Mouse (Mus musculus): ENCODE results near the gene Vangl1.
"Not testable (repeated sequence)": the region's sequence is repeated elsewhere in the genome, so short reads cannot be mapped to it uniquely, and the experiment has no call there.

Vangl1 gene

GRCm38 (mm10) chr3:102203781-102204721, at the start of gene Vangl1:
Gene Vangl1, minus strand, starts transcription at chr3:102204693.
- in situ Hi-C loops (cut with MseI, MboI) = no loop called here

DNA sequence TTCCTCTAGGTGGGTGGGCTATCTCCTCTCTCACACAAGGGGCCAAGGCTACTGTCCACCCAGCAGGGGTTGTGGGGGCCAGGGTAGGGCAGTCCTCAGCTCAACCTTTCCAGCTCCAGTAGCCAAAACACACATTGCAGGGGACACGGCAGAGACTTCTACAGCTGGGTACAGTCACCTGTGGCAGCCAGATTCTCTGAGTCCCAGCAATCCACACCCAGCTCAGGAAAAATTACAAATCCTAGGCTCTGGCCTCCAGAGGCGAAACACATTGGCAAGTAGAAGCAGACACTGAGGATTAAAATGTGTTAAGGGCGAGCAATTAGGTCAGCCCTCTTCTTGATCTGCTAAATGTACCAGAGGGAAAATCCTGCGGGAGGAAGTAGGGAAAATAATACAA, 49.1 kb upstream of the Vangl1 start:
- in situ Hi-C loops (cut with MseI, MboI) = loop anchor here in 1 of 2 experiments (10.0 kb wide), 1 partner anchor 431 kb away; no protein-coding TSS in a partner anchor

- in situ Hi-C loops (cut with MseI, MboI) = loop anchor here in 1 of 2 experiments (10.0 kb wide), 1 partner anchor 432 kb away; no protein-coding TSS in a partner anchor
Measured at GRCm38 (mm10) chr3:102252927-102253326, 48.4 kb upstream of the Vangl1 start.

- in situ Hi-C loops (cut with MseI, MboI) = loop anchor here in 1 of 2 experiments (10.0 kb wide), 1 partner anchor 434 kb away; no protein-coding TSS in a partner anchor
Measured at GRCm38 (mm10) chr3:102250873-102251272, 46.4 kb upstream of the Vangl1 start.

DNA sequence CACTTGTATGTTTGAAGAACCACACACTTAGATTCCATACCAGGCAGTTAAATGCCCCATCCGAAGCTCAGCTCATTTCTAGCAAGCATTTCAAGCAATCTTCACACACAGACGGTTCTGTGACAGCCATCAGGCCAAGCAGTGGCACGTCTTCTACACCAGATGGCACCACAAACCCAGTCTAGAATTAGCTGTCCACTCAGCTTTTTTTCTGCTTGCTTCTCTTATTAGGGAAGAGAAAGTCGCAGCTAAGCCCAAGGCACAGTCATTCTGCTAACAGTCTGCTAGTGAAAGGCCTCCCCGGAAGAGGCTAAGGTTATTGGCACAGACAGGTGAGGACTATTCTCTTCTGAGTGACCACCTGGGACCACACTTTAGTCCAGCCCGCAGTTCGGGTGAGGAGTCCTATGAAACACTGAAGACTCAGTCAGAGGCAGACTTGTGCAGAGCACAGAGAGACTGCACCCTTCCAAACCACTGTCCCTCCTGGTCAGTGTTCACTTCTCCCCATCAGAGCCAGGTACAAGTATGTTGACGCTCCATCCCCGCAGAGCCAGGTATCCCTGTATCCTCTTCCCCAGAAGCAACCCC, 45.0 kb upstream of the Vangl1 start:
- in situ Hi-C loops (cut with MseI, MboI) = loop anchor here (10.0 kb wide), 2 partner anchors 165 to 445 kb away; partner anchors contain the start of gene Casq2 (in 2 of the 2)

DNA sequence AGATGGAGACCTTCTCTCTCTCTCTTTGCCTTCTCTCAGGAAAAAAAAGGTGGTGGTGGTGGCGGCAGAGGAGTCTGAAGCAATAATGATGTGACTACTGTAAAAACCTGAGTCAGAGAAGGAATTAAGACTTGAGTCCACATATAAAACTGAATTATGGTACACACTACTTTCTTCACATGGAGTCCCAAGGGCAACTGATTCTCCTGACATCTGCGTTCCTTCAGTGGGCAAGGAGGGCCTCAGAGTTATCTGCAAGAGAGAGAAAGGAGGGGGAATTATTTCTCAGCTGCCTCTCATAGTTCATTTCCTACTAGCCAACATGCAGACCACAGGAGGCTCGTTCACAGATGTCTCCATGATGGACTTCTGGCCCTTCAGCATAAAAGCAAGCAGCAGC, 40.1 kb upstream of the Vangl1 start:
- in situ Hi-C loops (cut with MseI, MboI) = loop anchor here (10.0 kb wide), 2 partner anchors 160 to 450 kb away; partner anchors contain the start of gene Casq2 (in 2 of the 2)

GRCm38 (mm10) chr3:102242854-102243253, 38.4 kb upstream of the Vangl1 start:
- in situ Hi-C loops (cut with MseI, MboI) = loop anchor here (10.0 kb wide), 2 partner anchors 158 to 452 kb away; partner anchors contain the start of gene Casq2 (in 2 of the 2)

DNA sequence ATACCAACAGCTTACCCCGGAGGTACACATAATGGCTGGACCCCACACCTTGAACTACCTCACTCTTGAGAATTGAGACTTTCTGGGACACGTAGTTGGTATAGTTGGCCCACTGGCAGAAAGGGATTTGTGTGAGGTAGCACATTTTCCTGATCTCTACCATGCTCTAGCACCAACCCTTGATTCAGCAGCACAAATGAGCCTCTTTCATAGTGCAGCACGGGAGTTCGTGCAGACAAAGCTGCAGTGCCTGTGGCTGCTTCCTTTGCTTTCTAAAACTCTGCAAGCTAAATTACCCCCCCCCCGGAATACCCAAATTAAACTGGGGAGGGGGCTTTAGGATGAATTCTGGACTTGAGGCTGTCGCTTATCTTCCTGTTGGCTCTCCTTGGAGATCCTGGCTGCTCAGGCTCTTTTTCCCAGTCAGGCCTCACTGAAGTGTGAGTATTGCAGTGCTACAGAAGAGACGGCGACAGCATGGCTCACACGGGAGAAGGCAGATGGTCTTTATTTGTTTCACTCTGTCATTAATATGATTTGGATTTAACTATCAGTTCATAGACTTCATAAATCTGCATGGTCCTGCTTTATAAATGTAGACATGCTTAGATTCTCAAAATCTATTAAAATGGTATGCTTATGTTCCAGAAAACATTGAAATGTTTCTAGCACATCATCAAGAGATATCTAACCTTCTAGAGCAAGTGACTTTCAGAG, 27.1 kb upstream of the Vangl1 start:
- in situ Hi-C loops (cut with MseI, MboI) = no loop called here

DNA sequence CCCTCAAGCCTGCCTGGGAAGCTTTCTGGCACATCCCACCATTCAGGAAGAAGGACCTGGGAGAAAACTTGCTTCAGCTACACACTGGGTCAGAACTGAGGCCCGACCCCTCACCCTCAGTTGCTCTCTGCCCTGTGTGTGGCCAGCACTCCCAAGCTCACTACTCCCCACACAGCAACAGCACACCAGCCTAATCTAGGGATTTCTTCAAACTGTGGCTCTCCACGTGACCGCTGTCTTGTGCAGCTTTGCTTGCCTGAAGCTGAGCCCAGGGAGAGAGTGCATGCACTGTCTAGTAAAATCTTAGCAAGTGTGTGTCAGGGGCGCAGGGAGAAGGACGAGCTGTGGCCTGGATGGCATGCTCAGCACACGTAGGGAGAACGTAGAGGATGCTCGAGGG, 18.3 kb upstream of the Vangl1 start:
- in situ Hi-C loops (cut with MseI, MboI) = no loop called here

DNA sequence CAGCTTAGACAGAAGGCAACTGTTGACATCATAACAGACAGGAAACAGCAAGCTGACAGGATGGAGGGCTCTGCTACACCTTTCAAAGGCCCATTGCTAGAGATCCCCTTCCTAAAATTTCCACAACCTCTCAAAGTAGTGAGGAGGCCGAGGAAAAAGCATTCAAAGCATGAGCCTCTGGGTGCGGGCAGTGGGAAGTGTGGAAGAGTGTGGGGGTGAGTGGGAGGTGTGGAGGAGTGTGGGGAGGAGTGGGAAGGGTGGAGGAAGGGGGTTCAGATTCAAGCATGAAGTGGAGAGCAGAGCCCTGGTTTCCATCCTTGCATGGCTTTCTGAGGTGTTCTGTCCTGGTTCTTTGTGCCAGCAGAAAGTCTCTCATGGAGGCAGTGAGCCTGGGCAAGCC, 13.8 kb upstream of the Vangl1 start:
- in situ Hi-C loops (cut with MseI, MboI) = no loop called here

- in situ Hi-C loops (cut with MseI, MboI) = no loop called here
Measured at GRCm38 (mm10) chr3:102214736-102215135, 10.2 kb upstream of the Vangl1 start.

DNA sequence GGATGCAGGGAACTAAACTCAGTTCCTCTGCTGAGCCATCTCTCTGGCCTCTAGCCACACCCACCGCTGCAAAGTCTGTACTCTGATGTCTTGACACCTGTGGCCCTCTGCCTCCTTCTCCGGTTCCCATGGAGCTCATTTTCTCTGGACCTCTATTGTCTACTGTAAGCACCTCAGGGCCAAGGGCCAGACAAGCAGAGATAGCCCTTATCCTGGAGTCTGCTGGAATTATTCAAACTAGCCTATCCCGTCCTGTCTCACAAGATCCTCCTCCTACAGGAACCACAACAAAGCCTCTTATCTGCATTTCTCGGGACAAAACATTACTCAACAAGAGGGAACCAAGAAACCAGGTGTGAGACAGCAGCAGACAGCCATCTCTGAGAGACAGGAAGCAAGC, 9.8 kb upstream of the Vangl1 start:
- in situ Hi-C loops (cut with MseI, MboI) = no loop called here

DNA sequence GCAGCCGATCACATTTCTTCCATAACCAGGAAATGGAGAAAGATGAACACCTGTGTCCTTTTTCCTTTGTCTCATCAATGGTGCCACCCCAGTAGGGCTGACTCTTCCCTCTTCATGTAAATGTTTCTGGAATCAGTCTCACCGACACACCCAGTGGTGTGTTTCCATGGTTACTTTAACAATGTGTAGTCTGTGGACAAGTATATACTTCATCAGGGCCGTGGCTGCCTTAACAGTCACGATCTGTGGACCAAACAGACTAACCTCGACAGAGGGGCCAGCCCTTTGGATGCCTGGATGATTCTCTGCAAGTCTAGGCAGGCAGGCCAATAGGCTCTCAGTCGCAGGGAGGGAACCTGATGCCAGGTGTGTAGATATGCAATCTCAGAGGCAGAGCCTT, 8.4 kb upstream of the Vangl1 start:
- in situ Hi-C loops (cut with MseI, MboI) = no loop called here

DNA sequence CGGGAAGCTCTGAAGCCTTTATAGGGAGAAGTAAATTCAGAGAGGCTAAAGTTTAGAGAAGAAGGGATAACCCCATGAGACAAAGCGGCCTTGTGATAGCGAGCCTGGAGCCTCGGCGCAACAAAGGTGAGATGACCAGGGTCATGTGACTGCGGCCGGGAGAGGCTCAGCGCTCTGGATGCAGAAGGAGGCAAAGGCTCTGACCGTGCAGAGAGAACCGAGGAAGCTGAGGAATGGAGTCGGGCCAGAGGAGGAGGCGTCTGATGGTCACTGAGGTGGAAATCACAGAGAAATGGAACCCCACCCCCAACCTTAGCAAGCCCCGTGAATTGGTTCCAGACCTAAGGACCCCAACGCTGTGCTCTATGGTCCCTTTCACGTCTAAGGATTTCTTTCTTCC, 7.8 kb upstream of the Vangl1 start:
- in situ Hi-C loops (cut with MseI, MboI) = no loop called here

- in situ Hi-C loops (cut with MseI, MboI) = no loop called here
Measured at GRCm38 (mm10) chr3:102211340-102211739, 6.8 kb upstream of the Vangl1 start.

DNA sequence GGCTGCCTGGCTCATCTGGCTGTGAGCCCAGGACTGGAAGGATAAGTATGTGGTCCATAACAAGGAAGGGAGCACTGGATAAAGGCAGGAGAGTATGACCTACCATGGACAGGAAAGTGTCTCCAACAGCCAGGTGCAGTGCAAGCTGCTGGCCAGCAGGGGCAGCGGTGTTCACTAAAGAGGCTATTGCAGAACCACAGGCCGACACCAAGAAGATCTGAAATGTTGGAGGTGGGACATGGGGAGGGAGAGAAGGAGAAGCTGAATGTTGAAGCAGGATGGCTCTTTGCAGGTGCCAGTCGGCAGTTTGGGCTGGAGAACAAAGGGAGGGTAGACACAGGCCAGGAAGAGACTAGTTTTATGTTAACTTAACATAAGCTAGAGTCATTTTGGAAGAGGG, 6.3 kb upstream of the Vangl1 start:
- in situ Hi-C loops (cut with MseI, MboI) = no loop called here

- in situ Hi-C loops (cut with MseI, MboI) = no loop called here
Measured at GRCm38 (mm10) chr3:102208861-102209260, 4.4 kb upstream of the Vangl1 start.

- in situ Hi-C loops (cut with MseI, MboI) = no loop called here
Measured at GRCm38 (mm10) chr3:102205458-102205830, 951 bp upstream of the Vangl1 start.

- in situ Hi-C loops (cut with MseI, MboI) = not testable (repeated sequence)
Measured at GRCm38 (mm10) chr3:102204734-102205457, 403 bp upstream of the Vangl1 start.

GRCm38 (mm10) chr3:102203131-102203530, 1.4 kb downstream of the Vangl1 start:
- in situ Hi-C loops (cut with MseI, MboI) = no loop called here

- in situ Hi-C loops (cut with MseI, MboI) = no loop called here
Measured at GRCm38 (mm10) chr3:102199991-102200390, 4.5 kb downstream of the Vangl1 start.

Measured in mouse trophoblast stem cell (cell line).